Mouse (Mus musculus) heart, postnatal 36 days (tissue): Measurements from ENCODE around the gene Irf5. TPM values are rescaled to one million over a fixed set of nuclear protein-coding genes. Genes with fewer than 3 reads are reported as not detected.

Source experiments
- DNase-seq, 2 experiments: peaks; one replicate each; pipeline ENCODE4 v3.0.0; 2021 to 2022
- intact Hi-C: fragments of 180-260 bp; cut with DNase I; formaldehyde crosslinking; loops from one replicate; pipeline ENCODE4 v1.15.1; 2025
- total RNA-seq, 2 experiments: library from RNA; stranded (reverse); gene quantifications; 2 replicates each; pipeline ENCODE4 v1.2.3; 2021

The Irf5 gene
- 1 to 10 TPM; 3.1 to 3.7 TPM for total RNA-seq

DNA sequence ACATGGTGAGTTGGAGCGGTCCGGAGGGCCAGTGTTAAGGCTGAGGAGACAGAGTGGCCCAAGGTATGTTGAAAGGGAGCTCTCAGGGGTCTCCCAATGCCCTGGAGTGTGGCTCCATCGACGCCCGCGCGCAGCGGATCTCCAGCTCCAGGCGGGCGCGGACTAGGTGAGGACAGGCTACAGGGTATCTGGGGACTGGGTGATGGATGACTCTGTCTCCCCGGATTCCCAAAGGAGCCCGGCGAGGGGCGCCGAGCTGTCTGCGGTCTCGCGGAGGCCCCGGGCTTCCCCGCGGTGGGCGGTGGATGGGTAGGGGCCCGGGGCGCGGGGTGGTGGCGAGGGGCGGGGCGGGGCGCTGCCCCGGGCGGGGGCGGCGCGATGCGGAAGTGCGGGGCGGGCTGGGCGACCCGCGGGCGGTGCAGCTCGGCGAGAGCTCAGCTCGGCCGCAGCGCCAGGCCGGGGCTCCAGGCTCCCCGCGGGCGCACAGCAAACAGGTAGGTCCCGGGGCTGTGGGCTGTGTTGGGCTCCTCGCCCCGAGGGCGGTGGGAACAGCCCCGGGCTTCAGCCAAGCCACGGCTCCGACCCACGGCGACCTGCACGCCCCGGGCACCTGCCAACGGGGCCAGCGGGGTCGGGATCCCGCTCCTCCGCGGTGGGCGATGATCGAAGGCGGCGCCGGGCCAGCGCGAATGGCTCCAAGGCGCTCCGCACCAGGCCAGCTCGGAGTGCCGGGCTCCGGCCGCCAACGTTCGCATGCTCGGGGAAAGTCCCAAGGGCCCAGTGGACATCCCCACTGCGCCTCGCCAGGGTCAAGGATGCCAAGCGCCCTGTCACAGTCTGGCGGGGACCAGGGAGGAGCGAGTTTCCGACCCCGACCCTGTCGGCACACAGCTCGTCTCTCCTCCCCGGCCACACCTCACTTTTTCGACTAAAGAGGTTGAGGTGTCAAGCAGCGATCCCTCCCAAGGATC lies at the start of gene Irf5:
TSS of gene Irf5 (plus strand) at position 345 of the 971 bp plus-strand sequence.
- intact Hi-C loops: no loop called here

GRCm38 (mm10) chr6:29482691-29483090 lies 43.7 kb upstream of the Irf5 start:
- DNase-seq: no peak
- intact Hi-C loops: no loop called here

More for the DNA sequence above, at the start of gene Irf5:
- DNase-seq: peak; percentile 50 to 57

GRCm38 (mm10) chr6:29484716-29485559 lies 41.5 kb upstream of the Irf5 start:
- intact Hi-C loops: loop anchor here (2.0 kb wide), 1 partner anchor 96 kb away; the partner anchor contains the start of gene Opn1sw
- peak; percentile 64 to 81 for DNase-seq

- intact Hi-C loops: loop anchor here (2.0 kb wide), 1 partner anchor 97 kb away; the partner anchor contains the start of gene Opn1sw
Measured at GRCm38 (mm10) chr6:29485951-29486350, 40.5 kb upstream of the Irf5 start.

DNA sequence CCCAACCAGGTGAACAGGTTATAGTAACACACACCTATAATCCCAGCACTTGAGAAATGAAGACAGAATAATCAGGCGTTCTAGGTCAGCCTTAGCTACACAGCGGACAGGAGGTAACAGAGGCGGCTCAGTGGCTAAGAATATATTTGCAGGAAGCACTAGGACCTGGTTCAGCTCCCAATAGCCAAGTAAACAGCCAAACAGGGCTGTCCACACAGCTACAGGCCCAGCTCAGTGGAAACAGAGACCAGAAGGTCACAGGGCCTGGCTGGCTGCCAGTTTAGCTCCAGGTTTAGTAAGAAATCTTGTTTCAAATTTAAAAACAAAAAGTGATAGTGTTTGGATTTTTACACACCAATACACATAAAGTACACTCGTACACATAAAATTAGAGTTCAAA lies 32.3 kb upstream of the Irf5 start:
- intact Hi-C loops: no loop called here
- peak in 1 of 2 experiments; percentile 28 for DNase-seq

More at GRCm38 (mm10) chr6:29485951-29486350, 40.5 kb upstream of the Irf5 start:
- DNase-seq: no peak

- DNase-seq: no peak
- intact Hi-C loops: no loop called here
Measured at GRCm38 (mm10) chr6:29496270-29496669, 30.2 kb upstream of the Irf5 start.

GRCm38 (mm10) chr6:29497791-29498190 lies 28.6 kb upstream of the Irf5 start:
- intact Hi-C loops: no loop called here
- DNase-seq: no peak

GRCm38 (mm10) chr6:29500177-29500576 lies 26.2 kb upstream of the Irf5 start:
- intact Hi-C loops: no loop called here
- DNase-seq: no peak

GRCm38 (mm10) chr6:29500810-29501209 lies 25.6 kb upstream of the Irf5 start:
- DNase-seq: no peak
- intact Hi-C loops: no loop called here

DNA sequence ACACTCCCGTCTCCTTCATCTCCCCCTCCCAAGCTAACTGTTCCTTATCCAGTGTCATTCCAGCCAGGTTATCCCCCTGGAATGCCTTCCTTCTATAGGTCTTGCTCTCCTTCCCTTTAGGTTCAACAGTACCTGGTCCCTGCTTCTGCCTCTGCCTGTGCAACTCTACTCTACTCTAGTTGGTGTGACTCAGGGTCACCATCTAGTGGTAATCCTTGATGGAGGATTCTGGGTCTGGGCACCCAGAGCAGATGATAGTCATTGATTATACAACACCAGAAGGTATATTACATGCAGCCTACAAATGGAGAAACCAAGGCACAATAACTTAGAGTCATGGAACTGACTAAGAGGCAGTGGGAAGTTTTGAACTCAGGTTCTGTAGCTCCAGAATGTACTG lies 24.8 kb upstream of the Irf5 start:
- intact Hi-C loops: no loop called here
- no peak for DNase-seq

- DNase-seq: no peak
- intact Hi-C loops: no loop called here
Measured at GRCm38 (mm10) chr6:29505493-29505892, 20.9 kb upstream of the Irf5 start.

DNA sequence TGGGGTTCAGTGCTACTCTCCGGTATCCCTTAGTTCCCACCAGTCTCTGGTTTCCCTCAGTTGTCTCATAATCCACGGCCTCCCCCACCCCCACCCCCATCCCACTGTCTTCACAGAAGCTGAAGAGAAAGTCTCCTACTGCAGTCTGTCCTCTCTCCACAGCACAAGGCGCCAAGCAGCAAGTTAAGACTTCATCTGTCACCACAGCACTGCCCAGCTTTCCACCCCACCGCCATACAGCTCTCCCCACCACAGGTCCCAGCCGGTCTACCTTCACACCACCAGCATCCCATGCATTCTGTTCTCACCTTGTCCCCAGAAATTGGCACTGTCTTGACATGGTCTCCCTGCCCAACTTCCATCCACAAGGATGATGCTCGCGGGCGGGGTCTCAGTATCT lies 19.6 kb upstream of the Irf5 start:
- intact Hi-C loops: no loop called here

DNA sequence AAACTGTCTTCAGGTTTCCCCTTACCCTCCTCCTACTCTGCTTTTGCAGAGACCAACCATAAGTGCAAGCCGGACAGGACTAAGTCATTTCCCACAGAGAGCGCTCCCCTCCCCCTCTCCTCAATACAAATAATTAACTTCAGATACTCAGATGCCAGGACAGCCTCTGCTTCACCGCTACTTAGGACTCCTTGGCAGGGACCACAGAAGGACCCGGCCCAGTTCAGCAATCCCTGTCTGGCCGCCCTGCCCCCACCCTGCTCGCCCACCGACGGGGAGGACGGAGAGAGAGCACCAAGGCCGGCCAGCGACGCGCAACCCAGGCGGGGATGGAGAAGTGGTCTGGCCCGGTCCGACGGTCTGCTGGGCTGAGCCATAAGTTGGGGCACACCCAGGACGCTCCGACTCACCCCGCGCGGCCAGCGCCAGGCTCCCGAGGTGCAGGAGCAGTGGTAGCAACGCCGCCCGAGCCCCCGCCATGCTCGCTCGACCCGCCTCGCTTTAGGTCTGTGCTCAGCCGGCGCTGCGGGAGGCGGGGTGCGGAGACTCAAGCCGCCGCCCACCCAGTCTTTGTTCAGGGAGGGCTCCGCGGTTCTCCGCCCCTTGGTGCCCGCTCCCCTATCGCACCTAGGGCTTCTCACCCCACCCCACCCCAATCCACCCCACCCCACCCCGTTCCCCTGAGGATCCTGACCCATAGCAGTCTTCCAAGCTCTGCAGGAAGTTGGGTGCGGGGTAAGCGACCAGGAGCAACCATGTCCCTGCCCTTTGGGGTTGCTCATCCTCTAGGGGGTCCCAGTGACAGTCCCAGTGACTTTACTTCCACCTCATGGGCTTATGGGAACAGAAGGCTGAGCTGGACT lies 18.7 kb upstream of the Irf5 start, which contains the start of gene Kcp:
TSS of gene Kcp (minus strand) at position 506 of the 863 bp plus-strand sequence.
- DNase-seq: peak in 1 of 2 experiments; percentile 29
- intact Hi-C loops: no loop called here

More for the DNA sequence above, 19.6 kb upstream of the Irf5 start:
- no peak for DNase-seq

- peak in 1 of 2 experiments; percentile 25 for DNase-seq
- intact Hi-C loops: no loop called here
Measured at GRCm38 (mm10) chr6:29509086-29509485, 17.3 kb upstream of the Irf5 start.

DNA sequence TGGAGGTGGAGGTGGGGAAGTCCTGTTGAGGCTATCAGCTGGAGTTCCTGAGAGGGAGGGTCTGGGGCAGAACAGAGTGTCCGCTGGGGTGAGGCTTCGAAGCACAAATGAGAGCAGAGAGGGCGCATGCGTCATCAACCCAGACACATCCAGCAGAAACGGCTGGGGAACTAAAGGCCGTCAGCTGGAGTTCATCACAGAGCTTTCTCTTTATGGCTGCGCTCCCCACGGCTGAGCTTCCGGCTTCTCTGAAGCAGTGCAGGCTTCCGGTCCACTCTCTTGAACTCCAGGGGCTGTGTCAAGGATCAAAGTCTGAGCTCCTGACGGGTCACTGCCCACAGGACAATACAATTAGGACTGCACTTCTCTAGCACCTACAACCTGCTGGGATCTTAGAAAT lies 13.1 kb upstream of the Irf5 start:
- intact Hi-C loops: no loop called here
- DNase-seq: peak; percentile 47 to 49

- DNase-seq: peak; percentile 74 to 82
- intact Hi-C loops: loop anchor here (1.0 kb wide), 1 partner anchor 133 kb away; no protein-coding TSS in a partner anchor
Measured at GRCm38 (mm10) chr6:29517139-29517538, 9.3 kb upstream of the Irf5 start.

GRCm38 (mm10) chr6:29522626-29523300 lies 3.7 kb upstream of the Irf5 start:
- intact Hi-C loops: no loop called here
- DNase-seq: no peak

GRCm38 (mm10) chr6:29523301-29524033 lies 3.0 kb upstream of the Irf5 start:
- intact Hi-C loops: no loop called here
- no peak for DNase-seq
